Mouse (Mus musculus) olfactory bulb, adult 2 months (tissue): ENCODE measurements around the gene Gpr162.

Source experiments
- CTCF ChIP-seq: fragments of 200-500 bp; IDR thresholded peaks from 2 replicates; pipeline ENCODE4 v1.5.1; 2012; ENCODE audit warnings: low read depth, mild to moderate bottlenecking, low read length, moderate library complexity; ENCODE audit not compliant: insufficient read depth
- POLR2A ChIP-seq: fragments of 200-500 bp; IDR thresholded peaks from 2 replicates; pipeline ENCODE4 v1.6.1; 2012; ENCODE audit warnings: mild to moderate bottlenecking, low read depth, low read length, moderate library complexity; ENCODE audit not compliant: insufficient read depth

DNA sequence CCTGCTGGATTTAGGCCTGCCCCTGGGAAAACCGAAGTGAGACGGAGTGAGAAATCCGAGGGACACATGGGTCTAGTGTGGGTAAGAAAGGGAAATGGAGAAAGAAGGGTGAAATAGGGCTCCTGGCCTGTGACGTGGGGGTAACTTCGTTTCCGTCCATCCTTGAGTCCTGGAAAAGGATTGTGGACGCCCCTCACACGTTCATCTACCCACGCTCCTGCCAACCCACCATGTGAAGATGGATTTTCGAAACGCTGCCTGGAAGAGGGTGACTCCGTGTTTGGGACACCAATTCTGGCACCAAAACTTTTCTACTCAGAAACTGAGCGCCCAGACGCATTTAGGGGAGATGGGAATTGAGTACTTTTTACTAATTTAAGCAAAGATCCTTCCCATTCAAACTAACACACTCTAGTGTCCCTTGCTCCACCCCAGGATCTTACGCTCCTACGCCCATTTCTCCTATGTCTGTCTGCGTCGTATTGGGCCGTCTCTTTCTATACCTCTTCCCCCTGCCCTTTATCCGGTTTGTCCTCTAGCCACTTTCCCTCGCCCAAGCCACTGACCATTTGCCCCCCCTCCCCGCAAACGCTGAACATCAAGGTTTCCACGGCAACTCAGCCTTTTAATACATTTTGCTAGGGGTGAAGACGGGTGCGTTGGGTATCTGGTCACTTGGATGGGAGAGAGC is 5.8 kb downstream of the Gpr162 start:
- TF ChIP-seq POLR2A (no peak), CTCF (no peak)
